Mouse (Mus musculus) bone marrow, adult 2 months (tissue): ENCODE results near the gene Esp8. TPM values are rescaled to one million over a fixed set of nuclear protein-coding genes. Genes with fewer than 3 reads are reported as not detected.
"Not testable (repeated sequence)": the region's sequence is repeated elsewhere in the genome, so short reads cannot be mapped to it uniquely, and the experiment has no call there.

ENCODE experiments used
- H3K27ac ChIP-seq: fragments of 200-500 bp; 2 replicates; pipeline ENCODE4 v1.5.1; 2012; ENCODE audit warnings: low read depth, mild to moderate bottlenecking, control low read depth, inconsistent platforms, low read length; ENCODE audit not compliant: control insufficient read depth, poor library complexity, insufficient read depth
- H3K4me1 ChIP-seq: fragments of 200-500 bp; 2 replicates; pipeline ENCODE4 v1.6.1; 2011; ENCODE audit warnings: low read length; ENCODE audit not compliant: control insufficient read depth, insufficient read depth
- H3K4me3 ChIP-seq: fragments of 200-500 bp; replicated peaks from 2 replicates; pipeline ENCODE3; 2011; ENCODE audit warnings: mild to moderate bottlenecking, low read depth, low read length, control low read depth; ENCODE audit not compliant: control insufficient read depth
- CTCF ChIP-seq: fragments of 200-500 bp; IDR thresholded peaks from 2 replicates; pipeline ENCODE4 v1.5.1; 2011; ENCODE audit warnings: low read length, control low read depth; ENCODE audit not compliant: control insufficient read depth, insufficient read depth
- POLR2A ChIP-seq: fragments of 200-500 bp; IDR thresholded peaks from 2 replicates; pipeline ENCODE4 v1.6.1; 2011; ENCODE audit warnings: low read depth, mild to moderate bottlenecking, control low read depth, low read length, borderline replicate concordance; ENCODE audit not compliant: control insufficient read depth
- WGBS: fragments of 180-500 bp; shearing (Covaris S2); methylation state at CpG from one replicate; pipeline ENCODE4 v1.1.7; 2018; 5-methylcytosine and 5-hydroxymethylcytosine counted together
- polyA plus RNA-seq: library from polyadenylated mRNA; stranded (reverse); fragments of >200 nt; gene quantifications from 2 replicates; pipeline ENCODE4 v1.2.4, GENCODE M21; 2011; ENCODE audit warnings: low replicate concordance; ENCODE audit not compliant: missing spikeins, insufficient read depth, insufficient read length

Gene Esp8
- not detected in 2 replicates for polyA plus RNA-seq

- WGBS: 49% methylated on average over 3 of the region's 3 CpGs
- no peaks in the 10 kb centered on the region for H3K4me1 ChIP-seq
- no peak for TF ChIP-seq CTCF
- no peak for TF ChIP-seq POLR2A
- no peak within 1 kb of the TSS for H3K27ac ChIP-seq
- H3K4me3 ChIP-seq: no peak within 1 kb of the TSS
Observed at GRCm38 (mm10) chr17:40519818-40520217, at the start of gene Esp8. TSS of gene Esp8 (plus strand) at chr17:40520022.

GRCm38 (mm10) chr17:40483566-40483965 is 36.3 kb upstream of the Esp8 start:
- H3K4me1 ChIP-seq, H3K4me3 ChIP-seq, H3K27ac ChIP-seq: not testable (repeated sequence)
- WGBS: 74% methylated on average over 10 of the region's 10 CpGs

GRCm38 (mm10) chr17:40495468-40496185 is 24.2 kb upstream of the Esp8 start:
- WGBS: 82% methylated on average over 4 of the region's 4 CpGs
- not testable (repeated sequence) for H3K27ac ChIP-seq, H3K4me3 ChIP-seq, H3K4me1 ChIP-seq

DNA sequence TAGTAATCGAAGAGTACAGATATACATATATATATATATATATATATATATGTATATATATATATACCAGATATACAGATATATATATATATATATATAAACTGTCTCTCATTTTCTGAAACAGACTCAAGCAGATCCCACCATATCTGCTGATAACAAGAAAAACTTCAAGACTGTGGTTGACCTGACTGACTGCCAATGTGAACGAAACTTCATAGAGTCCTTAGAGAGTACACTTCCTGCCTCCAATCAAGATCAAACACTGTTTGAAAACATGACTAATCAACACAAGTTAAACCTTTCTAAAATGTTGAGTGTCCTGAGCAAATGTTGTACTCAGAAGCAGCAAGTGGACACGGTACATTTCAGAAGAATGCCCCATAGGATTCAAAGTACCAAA is 10.0 kb downstream of the Esp8 start:
- no peaks in the 10 kb centered on the region for H3K4me1 ChIP-seq
- no peak for TF ChIP-seq POLR2A
- H3K27ac ChIP-seq: no peak overlapping the region
- H3K4me3 ChIP-seq: no peak overlapping the region
- 62% methylated on average over 3 of the region's 3 CpGs for WGBS

DNA sequence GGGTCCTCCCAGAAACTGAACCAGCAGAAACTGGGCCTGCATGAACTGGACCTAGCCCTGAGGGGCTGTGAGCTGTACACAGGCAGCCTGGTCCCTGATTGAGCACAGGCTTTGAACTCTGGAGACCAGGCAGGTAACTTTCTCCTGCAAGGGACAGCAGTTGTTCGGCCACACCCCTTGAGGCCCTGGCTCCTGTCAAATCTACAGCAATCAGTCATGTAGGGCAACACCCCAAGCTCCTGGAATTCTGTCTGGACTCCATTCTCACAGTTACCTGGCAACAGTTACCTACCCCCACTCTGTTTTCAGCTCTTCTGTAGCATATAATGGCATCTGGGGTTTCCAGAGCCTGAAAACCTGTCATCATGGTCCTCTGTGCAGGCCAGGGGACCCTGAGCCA is 11.3 kb downstream of the Esp8 start:
- Histone ChIP-seq H3K4me1 (no peaks in the 10 kb centered on the region), H3K4me3 (no peak overlapping the region), H3K27ac (no peak overlapping the region)
- TF ChIP-seq CTCF (no peak), POLR2A (no peak)
- WGBS: 74% methylated on average over 1 of the region's 1 CpGs

- H3K27ac ChIP-seq, H3K4me1 ChIP-seq, H3K4me3 ChIP-seq: not testable (repeated sequence)
- WGBS: 80% methylated on average over 5 of the region's 5 CpGs
Observed at GRCm38 (mm10) chr17:40547005-40547404, 27.2 kb downstream of the Esp8 start.

GRCm38 (mm10) chr17:40553470-40553869 is 33.6 kb downstream of the Esp8 start:
- TF ChIP-seq CTCF: no peak
- no peak for TF ChIP-seq POLR2A
- H3K27ac ChIP-seq: no peak overlapping the region
- no peak overlapping the region for H3K4me3 ChIP-seq
- WGBS: 79% methylated on average over 1 of the region's 1 CpGs
- H3K4me1 ChIP-seq: no peaks in the 10 kb centered on the region

- TF ChIP-seq CTCF: no peak
- WGBS: 78% methylated on average over 5 of the region's 5 CpGs
Observed at GRCm38 (mm10) chr17:40561207-40561606, 41.4 kb downstream of the Esp8 start, which contains the start of gene Esp6. TSS of gene Esp6 (plus strand) at chr17:40561507.

More at GRCm38 (mm10) chr17:40561207-40561606, 41.4 kb downstream of the Esp8 start, which contains the start of gene Esp6:
- no peak within 1 kb of the TSS for H3K27ac ChIP-seq
- H3K4me1 ChIP-seq: no peaks in the 10 kb centered on the region
- H3K4me3 ChIP-seq: no peak within 1 kb of the TSS

Other genes with a start within 250 kb of the Esp8 start
- 1.1 TPM in 1 of 2 replicates, not detected in the other for gene Crisp1, start 200.8 kb upstream of the Esp8 start, polyA plus RNA-seq
- not detected in 2 replicates for gene Esp6, start 41.5 kb downstream of the Esp8 start, polyA plus RNA-seq
- gene Esp4, start 78.6 kb downstream of the Esp8 start, polyA plus RNA-seq: not detected in 2 replicates
- not detected in 2 replicates for gene Esp3, start 112.1 kb downstream of the Esp8 start, polyA plus RNA-seq
- not detected in 2 replicates for gene Esp1, start 207.1 kb downstream of the Esp8 start, polyA plus RNA-seq